Mouse (Mus musculus) E14TG2a.4 (cell line): ENCODE results near the gene Erg.

Experiments used
- CTCF ChIP-seq: conservative IDR thresholded peaks from 2 replicates; pipeline ENCODE4 v1.5.1; 2014; ENCODE audit warnings: low read length
- POU5F1 ChIP-seq: IDR thresholded peaks from 2 replicates; pipeline ENCODE4 v1.6.1; 2014; ENCODE audit warnings: low read length, borderline replicate concordance

- TF ChIP-seq CTCF (no peak), POU5F1 (no peak)
Observed at GRCm38 (mm10) chr16:95366989-95367765, 219.2 kb downstream of the Erg start.
